Mouse (Mus musculus) right cerebral cortex, postnatal 10 days (tissue): ENCODE results near the gene Hes7.

Experiments
- DNase-seq, 2 experiments: peaks; one replicate each; pipeline ENCODE4 v3.0.0; 2021; ENCODE audit warnings: low spot score in 2 of 2

Gene Hes7

GRCm38 (mm10) chr11:69120221-69121000, at the start of gene Hes7:
Gene Hes7, plus strand, starts transcription at chr11:69120404.
- DNase-seq: peak in 1 of 2 experiments; percentile 46

DNA sequence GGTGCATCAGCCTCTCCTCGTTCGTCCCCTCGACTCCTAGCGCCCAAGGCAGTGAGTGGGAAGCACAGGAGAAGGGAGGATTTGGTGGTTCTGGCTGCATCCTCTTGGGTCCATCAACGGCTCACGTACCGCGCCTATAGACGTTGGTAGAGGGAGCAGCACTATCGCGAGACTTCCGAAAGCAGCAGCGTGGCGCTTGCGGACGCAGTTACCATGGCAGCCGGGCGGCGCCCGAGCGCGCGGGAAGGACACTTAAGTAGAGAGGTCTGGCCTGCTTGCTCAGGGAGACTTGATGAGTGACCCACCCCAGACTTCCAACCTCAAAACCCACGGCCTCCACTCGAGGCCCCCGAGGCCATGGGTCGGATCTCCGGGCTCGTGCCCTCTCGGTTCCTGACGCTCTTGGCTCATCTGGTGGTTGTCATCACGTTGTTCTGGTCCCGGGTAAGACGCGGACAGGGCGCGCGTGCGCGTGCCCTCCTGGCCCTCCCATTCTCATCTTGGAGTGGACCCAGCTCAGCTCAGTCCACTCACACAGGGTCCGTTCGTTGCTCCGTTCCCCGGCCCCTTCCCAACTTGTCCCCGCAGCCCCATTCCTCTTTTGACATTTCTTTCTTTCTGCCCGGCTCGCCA, 49.5 kb upstream of the Hes7 start, which contains the start of gene Tmem107:
Gene Tmem107, plus strand, starts transcription at position 217 of the 633 bp plus-strand sequence.
- peak; percentile 96 to 97 for DNase-seq

GRCm38 (mm10) chr11:69071262-69071661, 48.9 kb upstream of the Hes7 start:
- no peak for DNase-seq

- no peak for DNase-seq
Observed at GRCm38 (mm10) chr11:69072234-69072633, 48.0 kb upstream of the Hes7 start.

- DNase-seq: no peak
Observed at GRCm38 (mm10) chr11:69072666-69073064, 47.5 kb upstream of the Hes7 start.

GRCm38 (mm10) chr11:69073065-69073888, 46.9 kb upstream of the Hes7 start:
- peak; percentile 93 to 94 for DNase-seq

GRCm38 (mm10) chr11:69073951-69074775, 46.0 kb upstream of the Hes7 start:
- DNase-seq: no peak

- no peak for DNase-seq
Observed at GRCm38 (mm10) chr11:69074776-69075069, 45.5 kb upstream of the Hes7 start.

- no peak for DNase-seq
Observed at GRCm38 (mm10) chr11:69075764-69076479, 44.3 kb upstream of the Hes7 start.

DNA sequence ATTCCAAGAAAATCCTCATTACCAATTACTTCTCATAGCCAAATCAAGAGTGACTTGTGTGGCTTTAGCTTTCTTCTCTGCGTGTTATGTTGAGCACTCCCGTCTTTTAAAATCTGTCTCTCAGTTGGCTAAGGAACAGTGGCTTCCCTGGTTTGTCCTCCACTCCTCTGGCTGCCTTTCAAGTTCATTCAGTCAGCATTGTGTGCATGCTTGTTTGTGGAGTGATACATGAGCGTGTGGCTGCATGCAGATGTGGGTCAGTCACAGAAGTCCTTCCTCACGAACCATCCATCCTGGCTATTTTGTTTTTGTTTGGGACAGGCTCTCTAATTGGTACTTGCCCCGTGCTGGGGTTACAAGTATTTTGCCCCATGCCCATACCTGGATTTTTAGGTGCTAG, 43.6 kb upstream of the Hes7 start:
- DNase-seq: peak in 1 of 2 experiments; percentile 54

- DNase-seq: no peak
Observed at GRCm38 (mm10) chr11:69077316-69077715, 42.9 kb upstream of the Hes7 start.

DNA sequence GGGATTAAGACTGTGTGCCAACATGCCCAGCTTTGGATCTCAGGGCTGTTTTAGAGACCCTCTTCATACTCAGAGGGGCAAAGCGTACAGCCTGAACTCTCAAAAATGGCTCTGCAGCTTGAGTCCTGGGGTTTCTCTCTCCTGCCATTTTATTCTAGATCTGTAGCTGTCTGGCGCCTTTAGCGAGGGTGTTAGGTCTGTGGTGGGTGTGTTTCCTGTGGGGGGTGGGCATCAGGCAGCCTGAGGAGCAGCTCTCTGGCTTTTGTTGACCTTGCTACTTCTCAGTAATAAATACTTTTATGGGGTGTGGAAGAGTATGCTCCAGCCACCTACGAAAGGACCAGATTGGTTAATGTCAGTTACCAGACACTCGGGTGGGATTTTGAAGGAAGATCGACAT, 42.2 kb upstream of the Hes7 start:
- no peak for DNase-seq

DNA sequence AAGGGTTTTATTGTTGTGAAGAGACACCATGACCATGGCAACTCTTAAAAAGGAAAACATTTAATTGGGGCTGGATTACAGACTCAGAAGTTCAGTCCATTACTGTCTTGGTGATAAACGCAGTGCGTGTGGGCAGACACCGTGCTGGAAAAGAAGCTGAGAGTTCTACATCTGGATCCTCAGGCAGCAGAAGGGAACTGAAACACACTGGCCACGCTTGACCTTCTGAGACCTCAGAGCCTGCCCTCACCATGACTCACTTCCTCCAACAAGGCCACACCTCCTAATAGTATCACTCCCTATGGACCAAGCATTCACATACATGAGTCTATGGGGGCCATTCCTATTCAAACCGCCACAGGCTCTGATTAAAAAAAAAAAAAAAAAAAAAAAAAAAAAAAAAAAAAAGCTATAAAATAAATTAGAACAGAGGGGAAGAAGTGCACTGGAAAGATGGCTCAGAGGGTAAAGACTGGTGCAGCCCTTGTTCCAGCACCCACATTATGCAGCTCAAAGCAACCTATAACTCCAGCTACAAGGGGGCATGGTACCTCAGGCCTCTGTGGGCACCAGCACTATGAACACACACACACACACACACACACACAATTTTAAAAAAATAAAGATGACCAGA, 41.3 kb upstream of the Hes7 start:
- peak in 1 of 2 experiments; percentile 25 for DNase-seq

DNA sequence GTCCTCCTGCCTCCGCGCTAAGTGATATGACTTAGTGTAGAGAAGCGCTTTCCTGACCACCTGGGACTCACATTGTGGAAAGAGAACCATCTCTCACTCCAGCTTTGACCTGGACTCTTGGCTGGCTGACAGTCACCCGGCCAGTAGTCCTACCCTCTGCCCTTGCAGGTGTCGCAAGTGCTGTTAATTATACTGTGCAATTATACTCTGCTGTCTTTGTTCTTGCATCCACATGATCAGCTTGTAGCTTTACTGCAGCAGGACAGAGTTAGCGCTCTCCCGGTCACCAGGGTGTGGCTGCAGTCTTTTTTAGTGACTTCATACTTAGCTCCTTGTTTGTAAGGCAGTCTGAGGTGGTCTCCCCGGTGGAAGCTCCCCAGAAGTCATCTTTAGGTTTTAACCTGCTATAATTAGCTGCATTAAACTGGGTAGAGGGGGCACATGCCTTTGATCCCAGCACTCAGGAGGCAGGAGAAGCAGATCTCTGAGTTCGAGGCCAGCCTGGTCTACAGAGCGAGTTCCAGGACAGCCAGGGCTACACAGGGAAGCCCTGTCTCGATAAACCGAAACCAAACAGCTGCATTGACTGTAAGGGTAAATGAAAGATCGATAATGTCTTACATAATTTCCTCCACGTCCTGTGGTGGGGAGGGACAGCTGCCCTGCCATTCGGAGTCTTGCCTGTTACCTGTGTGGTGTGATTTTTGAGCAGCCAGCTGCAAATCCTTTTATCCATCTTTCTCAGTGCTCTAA, 39.9 kb upstream of the Hes7 start:
- no peak for DNase-seq

GRCm38 (mm10) chr11:69080855-69081222, 39.4 kb upstream of the Hes7 start:
- no peak for DNase-seq

GRCm38 (mm10) chr11:69081613-69082012, 38.6 kb upstream of the Hes7 start:
- DNase-seq: no peak

DNA sequence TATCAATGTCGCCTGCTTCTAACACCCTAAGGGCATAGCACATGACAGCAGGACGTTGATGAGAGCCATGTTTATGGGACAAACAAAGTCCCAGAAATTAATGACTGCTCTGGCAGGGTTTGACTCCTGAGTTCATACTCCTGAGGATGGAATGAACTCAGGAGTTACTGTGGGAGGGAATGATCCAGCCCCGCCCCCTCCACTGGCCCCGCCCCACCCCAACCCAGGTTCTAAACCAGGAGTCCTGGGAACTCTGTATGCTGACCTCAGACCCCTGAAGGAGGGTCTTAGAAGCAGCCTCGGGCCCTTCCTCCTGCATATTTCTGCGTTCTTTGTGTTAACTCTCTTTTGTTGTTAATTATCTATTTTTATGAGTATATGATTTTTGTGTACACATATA, 34.6 kb upstream of the Hes7 start:
- DNase-seq: no peak

- DNase-seq: peak; percentile 59 to 60
Observed at GRCm38 (mm10) chr11:69086390-69086789, 33.8 kb upstream of the Hes7 start.

DNA sequence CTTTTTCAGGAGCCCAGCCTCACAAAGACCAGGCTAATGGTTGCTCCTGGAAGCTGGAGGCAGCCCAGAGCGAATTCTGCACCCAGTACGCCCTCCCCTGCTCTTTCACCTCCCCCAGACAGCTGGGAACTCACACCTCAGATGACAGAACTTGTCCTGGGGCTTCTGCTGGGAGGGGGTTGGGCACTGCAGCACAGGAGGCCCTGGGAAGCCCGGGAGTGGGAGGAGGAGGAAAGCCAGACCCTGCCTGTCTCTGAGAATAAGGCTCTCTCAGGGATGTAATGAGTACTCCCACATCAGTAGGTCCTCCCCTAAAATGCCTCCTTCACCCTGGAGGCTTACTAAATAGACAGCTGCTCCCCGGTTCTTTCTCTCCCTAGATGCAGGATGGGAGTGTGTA, 33.1 kb upstream of the Hes7 start:
- DNase-seq: peak; percentile 35 to 47

DNA sequence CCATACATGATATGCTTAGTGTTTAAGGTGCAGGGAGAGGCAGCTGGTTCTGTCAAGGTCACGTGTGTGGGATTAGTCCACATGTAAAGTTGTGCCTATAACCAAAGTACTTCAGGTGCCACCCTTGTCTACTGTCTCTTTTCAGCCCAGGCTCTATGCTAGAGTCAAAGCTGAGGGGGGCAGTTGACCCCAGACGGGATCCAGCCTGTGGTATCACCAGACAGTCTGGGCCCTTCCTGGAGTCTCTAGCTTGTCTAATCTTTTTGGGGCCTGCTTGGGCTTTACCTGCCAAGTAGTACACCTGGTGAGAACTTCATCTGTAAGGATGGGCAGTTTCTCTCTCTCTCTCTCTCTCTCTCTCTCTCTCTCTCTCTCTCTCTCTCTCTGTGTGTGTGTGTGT, 32.6 kb upstream of the Hes7 start:
- peak in 1 of 2 experiments; percentile 38 for DNase-seq
